Mouse (Mus musculus): ENCODE results near the gene Fbxo7. TPM values are rescaled to one million over a fixed set of nuclear protein-coding genes. Genes with fewer than 3 reads are reported as not detected.
"Not testable (repeated sequence)": the region's sequence is repeated elsewhere in the genome, so short reads cannot be mapped to it uniquely, and the experiment has no call there.

Fbxo7 gene
- total RNA-seq (2021), result 10 to 100 TPM; 25.4 to 25.7 TPM
- long read RNA-seq, experiment 1, full-length matches to known transcripts, result 25 of 30 reads
- long read RNA-seq, experiment 1, partial matches to known transcripts, result 1 of 30 reads
- long read RNA-seq, experiment 1, other reads (novel, unspliced or antisense), result 4 of 30 reads
- long read RNA-seq, experiment 2, full-length matches to known transcripts, result 28 of 32 reads
- long read RNA-seq, experiment 2, partial matches to known transcripts, result 0 of 32 reads
- long read RNA-seq, experiment 2, other reads (novel, unspliced or antisense), result 4 of 32 reads

GRCm38 (mm10) chr10:86021749-86022473 is at the start of gene Fbxo7:
TSS of gene Fbxo7 (plus strand) at chr10:86021972.
- peak; percentile 87 to 88 for DNase-seq (ENCODE audit: low spot score in 2 of 2)

GRCm38 (mm10) chr10:85972915-85973314 is 48.9 kb upstream of the Fbxo7 start:
- DNase-seq (ENCODE audit: low spot score in 2 of 2), result peak; percentile 8 to 61

- no peak for DNase-seq (ENCODE audit: low spot score in 2 of 2)
These were observed 32.2 kb upstream of the Fbxo7 start for GRCm38 (mm10) chr10:85989412-85990115.

GRCm38 (mm10) chr10:85992412-85992811 is 29.4 kb upstream of the Fbxo7 start:
- no peak for DNase-seq (ENCODE audit: low spot score in 2 of 2)

- DNase-seq (ENCODE audit: low spot score in 2 of 2), result no peak
These were observed 27.9 kb upstream of the Fbxo7 start for GRCm38 (mm10) chr10:85993836-85994235.

GRCm38 (mm10) chr10:85994543-85995104 is 27.1 kb upstream of the Fbxo7 start:
- DNase-seq (ENCODE audit: low spot score in 2 of 2), result no peak

GRCm38 (mm10) chr10:86000447-86000846 is 21.3 kb upstream of the Fbxo7 start:
- no peak for DNase-seq (ENCODE audit: low spot score in 2 of 2)

GRCm38 (mm10) chr10:86006455-86006854 is 15.3 kb upstream of the Fbxo7 start:
- no peak for DNase-seq (ENCODE audit: low spot score in 2 of 2)

GRCm38 (mm10) chr10:86009688-86010087 is 12.1 kb upstream of the Fbxo7 start:
- DNase-seq (ENCODE audit: low spot score in 2 of 2), result no peak

- no peak for DNase-seq (ENCODE audit: low spot score in 2 of 2)
These were observed 11.1 kb upstream of the Fbxo7 start for GRCm38 (mm10) chr10:86010636-86011035.

- DNase-seq (ENCODE audit: low spot score in 2 of 2), result no peak
These were observed 10.6 kb upstream of the Fbxo7 start for GRCm38 (mm10) chr10:86011172-86011571.

- DNase-seq (ENCODE audit: low spot score in 2 of 2), result no peak
These were observed 10.0 kb upstream of the Fbxo7 start, which contains the start of gene Bpifc for GRCm38 (mm10) chr10:86011781-86012180. TSS of gene Bpifc (minus strand) at chr10:86011895.

- no peak for DNase-seq (ENCODE audit: low spot score in 2 of 2)
These were observed 4.0 kb upstream of the Fbxo7 start for GRCm38 (mm10) chr10:86017781-86018180.

GRCm38 (mm10) chr10:86018813-86019212 is 3.0 kb upstream of the Fbxo7 start:
- DNase-seq (ENCODE audit: low spot score in 2 of 2), result no peak

- no peak for DNase-seq (ENCODE audit: low spot score in 2 of 2)
These were observed 394 bp upstream of the Fbxo7 start for GRCm38 (mm10) chr10:86021408-86021748.

- no peak for DNase-seq (ENCODE audit: low spot score in 2 of 2)
These were observed 673 bp downstream of the Fbxo7 start for GRCm38 (mm10) chr10:86022474-86022816.

GRCm38 (mm10) chr10:86023149-86023548 is 1.4 kb downstream of the Fbxo7 start:
- DNase-seq (ENCODE audit: low spot score in 2 of 2), result no peak

GRCm38 (mm10) chr10:86025906-86026305 is 4.1 kb downstream of the Fbxo7 start:
- no peak for DNase-seq (ENCODE audit: low spot score in 2 of 2)

GRCm38 (mm10) chr10:86026354-86026753 is 4.6 kb downstream of the Fbxo7 start:
- no peak for DNase-seq (ENCODE audit: low spot score in 2 of 2)

GRCm38 (mm10) chr10:86026807-86027206 is 5.0 kb downstream of the Fbxo7 start:
- DNase-seq (ENCODE audit: low spot score in 2 of 2), result not testable (repeated sequence)

GRCm38 (mm10) chr10:86030743-86031142 is 9.0 kb downstream of the Fbxo7 start:
- no peak for DNase-seq (ENCODE audit: low spot score in 2 of 2)

- DNase-seq (ENCODE audit: low spot score in 2 of 2), result peak in 1 of 2 experiments; percentile 37
These were observed 10.7 kb downstream of the Fbxo7 start for GRCm38 (mm10) chr10:86032517-86032916.

All from layer of hippocampus, postnatal 14 days (tissue).